Mouse (Mus musculus) cerebellum, adult 8-10 months (tissue): ENCODE data around the gene Efcab12.
"Not testable (repeated sequence)": the region's sequence is repeated elsewhere in the genome, so short reads cannot be mapped to it uniquely, and the experiment has no call there.

ENCODE experiments used
- DNase-seq: peaks from one replicate; pipeline ENCODE4 v3.0.0; 2022

The Efcab12 gene

DNA sequence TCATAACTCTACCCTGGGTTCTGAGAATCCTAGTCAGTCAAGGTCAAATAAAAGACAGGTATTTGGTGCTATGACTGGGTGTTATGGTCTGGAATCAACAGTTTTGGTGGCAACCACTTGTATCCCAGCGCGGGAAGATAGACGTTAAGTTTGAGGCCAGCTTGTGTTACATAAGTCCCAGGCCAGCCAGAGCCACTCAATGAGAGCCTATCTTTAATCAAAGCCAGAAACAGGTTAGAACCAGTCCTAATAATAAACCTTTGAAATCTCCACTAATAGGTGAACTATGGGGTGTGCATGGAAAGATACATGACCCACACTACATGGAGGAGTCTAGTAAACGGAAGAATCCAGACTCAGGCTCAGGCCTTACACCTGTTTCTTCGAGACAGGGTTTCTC is 533 bp upstream of the Efcab12 start:
- DNase-seq = no peak

DNA sequence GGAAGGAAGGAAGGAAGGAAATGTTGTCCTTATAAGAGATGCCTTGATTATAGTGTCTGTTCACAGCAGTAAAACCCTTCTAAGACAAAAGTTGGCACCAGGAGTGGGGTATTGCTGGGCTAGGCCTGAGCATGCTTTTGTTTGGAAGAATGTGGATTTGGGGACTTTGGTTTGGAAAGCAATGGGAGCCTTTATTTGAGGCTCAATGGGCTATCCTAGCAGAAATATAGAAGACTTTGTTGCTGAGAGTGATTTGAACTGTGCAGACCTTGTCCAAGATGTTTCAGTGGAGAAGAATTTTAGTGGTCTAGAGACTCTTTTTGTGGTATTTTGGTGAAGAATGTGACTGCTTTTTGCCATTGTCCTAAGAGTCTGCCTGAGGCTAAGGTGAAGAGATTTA is 4.4 kb downstream of the Efcab12 start:
- no peak for DNase-seq

DNA sequence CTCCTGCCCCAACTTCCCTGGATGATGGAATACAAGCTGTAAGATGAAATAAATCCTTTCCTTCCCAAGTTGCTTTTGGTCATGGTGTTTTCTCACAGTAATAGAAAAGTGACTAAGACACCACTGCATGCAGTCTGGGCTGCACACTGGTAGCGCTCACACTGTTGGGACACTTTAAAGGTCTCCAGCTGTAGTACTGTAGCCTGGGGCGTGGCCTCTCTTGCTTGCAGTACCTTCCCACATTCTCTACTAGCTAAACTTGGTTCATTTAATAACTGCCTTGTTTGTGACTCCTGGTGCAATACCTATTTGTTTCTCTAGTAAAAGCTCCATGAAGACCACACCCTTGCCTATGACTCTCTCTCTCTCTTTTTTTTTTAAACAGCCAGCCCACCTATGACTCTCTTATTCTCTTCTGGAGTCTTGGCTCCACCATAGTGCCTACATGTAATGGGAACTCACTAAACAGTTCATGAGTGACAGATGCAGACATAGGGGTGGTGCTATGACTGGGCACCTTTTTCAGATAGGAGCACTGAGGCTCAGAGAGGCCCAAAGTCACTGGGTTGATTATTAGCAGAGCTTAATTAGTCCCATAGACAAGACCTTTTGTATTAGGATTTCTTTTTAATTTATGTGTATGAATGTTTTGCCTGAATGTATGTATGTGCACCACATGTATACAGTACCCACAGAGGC is 5.9 kb downstream of the Efcab12 start:
- no peak for DNase-seq

DNA sequence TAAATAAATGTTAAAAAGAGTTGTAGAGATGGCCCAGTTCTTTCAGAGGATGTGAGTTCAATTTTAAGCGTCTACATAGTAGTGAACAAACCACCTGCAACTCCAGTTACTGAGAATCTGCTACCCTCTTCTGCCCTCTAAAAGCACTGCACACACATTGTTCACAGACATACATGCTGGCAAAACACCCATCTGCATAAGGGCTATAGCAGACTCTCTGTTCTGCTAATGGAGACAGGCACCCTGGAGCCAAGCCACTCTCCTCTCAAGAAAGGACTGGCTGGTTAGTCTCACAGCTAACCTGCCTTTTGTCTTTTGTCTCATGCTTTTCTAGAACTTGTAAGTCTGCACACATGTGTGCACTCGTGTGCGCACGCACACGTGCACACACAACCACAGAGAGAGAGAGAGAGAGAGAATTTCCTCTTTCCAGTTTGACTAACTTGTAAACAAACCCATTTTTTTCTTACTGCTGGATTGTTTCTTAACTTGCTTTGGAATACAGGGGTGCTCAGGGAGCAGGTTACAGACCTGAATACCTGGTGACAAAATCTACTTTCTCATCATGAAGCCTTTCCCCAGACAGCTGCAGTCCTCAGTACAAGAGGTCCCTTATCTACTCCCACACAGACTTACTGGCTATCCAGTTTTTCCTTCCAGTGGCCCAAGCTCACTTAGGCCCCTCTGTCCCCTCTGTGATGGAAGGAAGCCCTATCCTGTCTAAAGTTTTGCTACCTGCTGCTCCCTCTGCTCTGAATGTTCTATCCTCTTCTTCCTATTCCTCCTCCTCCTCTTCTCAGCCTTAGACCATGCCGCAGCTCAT is 7.2 kb downstream of the Efcab12 start:
- no peak for DNase-seq

DNA sequence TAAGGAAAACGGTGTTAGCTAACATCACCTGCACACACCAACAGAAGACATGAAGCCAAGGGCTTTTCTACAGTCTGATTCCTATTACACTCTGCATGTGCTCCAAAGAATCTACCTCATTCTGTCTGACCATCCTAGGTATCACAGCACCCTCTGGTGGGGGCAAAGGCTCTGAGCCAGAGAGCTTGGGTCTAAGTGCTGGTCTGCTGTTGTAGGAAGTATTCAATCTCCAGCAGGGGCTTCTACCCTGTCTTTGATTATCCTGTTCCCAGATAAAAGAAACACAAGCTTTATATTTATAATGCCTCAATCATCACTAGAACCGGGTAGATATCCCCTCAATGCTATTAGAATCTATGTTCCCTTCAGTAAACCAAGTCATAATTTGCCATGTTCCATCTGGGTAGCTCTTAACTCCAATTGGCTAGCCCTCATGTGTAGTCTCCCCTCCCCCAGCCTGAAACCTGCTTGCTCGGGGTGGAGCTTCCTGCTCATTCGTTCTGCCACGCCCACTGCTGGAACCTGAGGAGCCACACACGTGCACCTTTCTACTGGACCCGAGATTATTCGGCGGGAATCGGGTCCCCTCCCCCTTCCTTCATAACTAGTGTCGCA is 14.3 kb downstream of the Efcab12 start:
- DNase-seq = not testable (repeated sequence)

DNA sequence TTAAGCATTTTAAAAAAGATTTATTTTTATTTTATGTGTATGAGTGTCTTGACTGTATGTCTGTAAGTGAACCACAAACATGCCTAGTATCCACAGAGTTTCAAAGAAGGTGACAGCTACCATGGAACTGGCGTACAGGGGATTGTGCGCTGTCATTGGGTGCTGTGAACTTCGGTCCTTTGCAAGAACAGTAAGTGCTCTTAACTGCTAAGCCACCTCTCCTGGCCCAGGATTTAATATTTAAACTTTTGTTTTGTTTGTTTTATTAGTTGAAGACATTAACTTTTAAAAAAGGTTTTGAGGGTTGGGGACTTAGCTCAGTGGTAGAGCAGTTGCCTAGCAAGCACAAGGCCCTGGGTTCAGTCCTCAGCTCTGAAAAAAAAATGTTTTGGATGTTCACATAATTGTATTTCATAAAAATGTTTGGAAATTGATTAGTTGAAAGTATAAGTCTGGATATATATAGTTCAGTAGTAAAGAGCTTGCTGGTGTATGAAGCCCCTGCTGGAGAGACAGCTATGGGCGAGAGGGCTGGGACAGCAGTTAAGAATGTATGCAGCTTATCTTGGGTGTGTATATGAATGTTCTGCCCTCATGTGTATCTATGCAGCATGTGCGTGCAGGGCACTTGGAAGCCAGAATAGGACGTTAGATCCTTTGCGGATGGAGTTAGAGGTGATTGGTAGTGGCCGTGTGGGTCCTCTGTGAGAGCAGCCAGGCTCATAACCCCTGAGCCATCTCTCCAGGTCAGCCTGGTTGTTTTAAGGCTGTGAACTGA is 16.8 kb downstream of the Efcab12 start:
- DNase-seq = no peak

DNA sequence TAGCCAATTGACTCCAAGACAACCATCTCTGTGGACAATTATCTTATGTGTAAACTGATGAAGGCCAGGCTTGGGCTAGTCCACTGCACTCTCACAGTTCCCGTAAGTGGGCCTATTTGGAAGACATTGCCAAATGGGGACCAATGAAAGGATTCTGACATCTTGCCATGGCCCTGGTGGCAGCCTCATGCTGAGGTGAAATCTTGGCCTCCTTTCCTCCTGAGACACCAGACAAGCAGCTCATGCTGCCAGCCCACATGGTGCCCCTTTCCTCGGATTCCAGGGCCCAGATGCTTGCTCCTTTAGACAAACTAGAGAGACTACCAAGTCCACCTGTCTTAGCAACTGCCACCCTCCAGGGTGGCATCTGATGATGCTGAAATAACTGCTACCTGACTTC is 20.1 kb downstream of the Efcab12 start:
- DNase-seq = no peak

DNA sequence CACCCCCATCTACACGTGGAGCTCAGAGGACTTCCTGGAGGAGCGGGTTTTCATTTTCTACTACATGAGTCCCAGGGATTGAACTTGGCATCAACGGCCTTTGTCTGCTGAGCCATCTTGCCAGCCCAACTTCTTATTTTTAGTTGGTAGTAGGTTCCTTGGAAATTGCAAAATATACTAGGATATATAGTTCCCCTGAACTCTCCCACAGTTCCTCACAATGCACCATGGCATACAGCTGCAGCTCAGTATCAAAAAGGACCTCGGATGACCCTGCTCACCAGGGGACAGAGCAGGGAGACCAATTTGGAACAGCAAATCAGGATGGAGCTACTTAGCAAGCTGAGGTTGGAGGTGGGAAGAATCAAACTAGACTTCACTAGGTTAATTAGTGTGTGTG is 23.2 kb downstream of the Efcab12 start:
- DNase-seq = no peak

DNA sequence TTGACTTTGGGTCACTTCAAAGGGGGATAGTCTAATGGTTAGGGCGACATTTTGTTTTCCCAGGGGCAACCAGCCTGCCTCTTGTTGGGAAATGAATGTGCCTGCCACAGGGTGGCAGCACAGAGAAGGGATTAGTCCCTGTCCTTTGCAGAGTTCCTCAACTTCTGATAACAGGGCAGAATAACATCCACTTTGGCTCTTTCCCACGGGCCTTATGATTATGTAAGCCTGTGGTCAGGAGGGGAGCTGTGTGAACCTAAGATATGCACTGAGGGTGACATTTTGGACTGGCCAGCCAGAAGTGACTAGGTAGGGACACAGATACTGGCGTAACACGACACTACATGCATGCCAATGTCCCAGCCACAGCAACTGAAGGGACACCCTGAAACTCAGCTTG is 24.1 kb downstream of the Efcab12 start:
- no peak for DNase-seq

DNA sequence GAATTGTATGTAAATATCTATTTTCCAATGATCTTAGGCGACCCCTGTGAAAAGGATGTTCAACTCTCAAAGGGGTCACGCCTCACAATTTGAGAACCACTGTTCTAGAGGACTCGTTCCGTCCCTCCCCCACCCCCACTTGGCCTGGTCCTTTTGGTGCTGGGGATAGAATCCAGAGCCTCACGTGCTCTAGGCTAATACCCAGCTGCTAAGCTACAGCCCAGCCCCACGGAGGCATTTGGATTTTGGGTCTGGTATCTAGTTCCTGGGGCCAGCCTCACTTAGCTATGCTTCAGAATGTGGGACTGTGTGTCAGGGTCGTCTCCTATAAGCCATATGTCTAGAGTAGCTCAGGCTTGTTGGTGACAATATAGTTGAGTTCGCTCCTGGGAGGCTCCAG is 26.6 kb downstream of the Efcab12 start:
- no peak for DNase-seq

DNA sequence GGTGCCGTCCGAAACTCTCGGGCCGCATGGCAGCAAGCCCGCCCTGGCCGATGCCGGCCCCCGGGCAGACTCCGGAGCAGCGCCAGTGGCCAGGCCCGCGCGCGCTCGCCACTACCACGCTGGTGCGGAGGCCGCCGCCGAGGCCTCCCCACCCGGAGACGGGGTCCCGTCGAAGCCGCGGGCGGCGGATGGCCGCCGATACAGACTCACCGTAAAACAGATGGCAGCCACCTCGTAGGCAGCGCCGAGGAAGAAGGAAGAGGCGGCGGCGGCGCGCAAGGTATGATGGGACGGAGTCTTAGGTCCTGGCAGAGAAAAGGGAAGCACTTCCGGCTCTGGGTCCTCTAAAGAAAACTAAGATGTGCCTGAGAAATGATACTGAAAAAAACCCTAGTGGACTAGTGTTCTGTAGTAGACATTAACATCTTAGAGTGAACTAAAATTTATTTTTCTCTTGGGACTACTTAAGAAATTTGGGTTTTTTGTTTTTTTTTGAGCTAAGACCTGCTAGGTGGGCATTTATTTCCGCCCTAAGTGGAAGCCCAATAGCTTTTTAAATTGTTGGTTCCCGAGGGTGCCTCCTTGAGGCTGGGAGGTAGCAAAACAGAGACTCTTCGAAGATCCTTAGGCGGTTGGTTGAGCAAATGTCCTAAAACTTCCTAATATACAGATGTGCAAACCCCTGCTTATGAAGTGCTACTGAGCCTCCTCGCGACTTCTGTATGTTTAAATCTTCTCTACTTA is 29.6 kb downstream of the Efcab12 start, which contains the start of gene Rpl32:
TSS of gene Rpl32 (minus strand) at position 260 of the 744 bp plus-strand sequence.
- peak; percentile 85 for DNase-seq

DNA sequence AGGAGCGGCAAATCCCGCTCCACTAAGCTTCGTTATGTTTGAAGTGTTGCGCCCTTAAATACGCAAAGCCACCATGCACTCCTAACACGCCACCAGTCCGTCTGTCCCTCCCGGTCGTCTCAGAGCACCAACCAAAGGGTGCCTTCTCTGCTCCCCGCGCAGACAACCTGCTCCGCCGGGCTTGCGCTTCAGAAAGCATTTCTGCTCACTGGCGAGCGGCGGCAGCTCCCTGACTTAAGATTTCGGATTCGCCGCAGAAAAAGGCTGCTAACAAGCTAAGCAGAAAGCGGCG is 30.1 kb downstream of the Efcab12 start:
- DNase-seq = no peak

DNA sequence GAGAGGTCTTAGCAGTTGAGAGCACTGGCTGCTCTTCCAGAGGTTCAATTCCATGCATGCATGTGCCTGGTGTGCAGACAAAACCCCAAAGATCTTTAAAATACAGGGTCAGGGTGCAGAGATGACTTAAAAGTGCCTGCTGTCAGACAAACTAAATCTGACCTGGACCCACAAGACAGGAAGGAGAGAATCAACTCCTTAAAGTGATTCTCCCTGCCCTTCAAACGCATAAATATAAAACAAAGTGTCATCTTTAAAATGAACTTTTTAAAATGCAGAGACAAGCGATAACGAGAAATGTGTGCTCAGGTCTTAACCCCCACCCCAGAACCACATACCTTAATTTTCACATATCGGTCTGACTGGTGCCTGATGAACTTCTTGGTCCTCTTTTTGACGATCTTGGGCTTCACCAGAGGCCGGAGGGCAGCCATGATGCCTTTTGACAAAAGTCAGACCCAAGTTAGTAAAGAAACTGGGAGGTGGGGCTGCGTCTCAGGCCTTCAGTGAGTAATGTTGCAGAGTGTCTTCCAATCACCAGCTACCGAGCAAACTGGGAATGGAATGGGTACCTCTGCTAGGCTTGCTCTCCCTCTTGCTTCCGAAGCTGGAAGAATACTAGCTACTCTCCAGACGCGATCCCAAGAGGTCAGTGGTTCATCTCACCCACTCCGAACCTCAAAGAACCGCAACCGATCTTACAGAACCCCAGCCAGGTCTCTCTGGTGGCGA is 30.6 kb downstream of the Efcab12 start:
- DNase-seq = no peak

DNA sequence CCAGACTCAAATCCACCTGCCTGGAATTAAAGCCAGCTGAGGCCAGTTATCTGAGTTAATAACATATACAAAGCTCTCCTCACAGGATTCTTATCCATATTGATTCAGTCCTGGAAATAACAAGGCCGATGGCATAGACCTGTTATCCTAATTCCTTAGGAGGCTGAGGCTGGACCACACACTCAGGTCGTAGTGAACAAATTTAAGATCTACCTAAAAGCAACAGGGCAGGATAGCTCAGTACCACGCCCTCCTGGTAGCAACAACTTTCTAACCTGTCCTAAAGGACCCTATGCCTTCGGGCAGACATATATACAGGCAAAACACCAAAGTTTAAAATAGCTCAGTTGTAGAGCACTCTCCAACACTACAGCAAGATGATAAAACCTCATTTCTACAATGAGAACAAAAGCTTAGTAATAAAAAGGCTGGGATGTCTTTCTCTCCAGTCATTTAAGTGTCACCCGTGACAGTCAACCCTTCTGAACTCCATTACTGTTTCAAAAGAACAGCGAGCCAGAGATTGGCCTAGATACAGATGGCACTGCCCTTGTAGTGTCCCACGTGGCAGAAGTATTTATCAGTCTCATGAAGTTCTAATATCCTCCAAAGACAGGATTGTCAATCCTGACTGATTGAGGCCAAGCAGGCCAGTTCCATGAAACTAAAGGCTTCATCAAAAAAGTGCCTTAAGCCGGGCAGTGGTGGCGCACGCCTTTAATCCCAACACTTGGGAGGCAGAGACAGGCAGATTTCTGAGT is 33.6 kb downstream of the Efcab12 start:
- no peak for DNase-seq

DNA sequence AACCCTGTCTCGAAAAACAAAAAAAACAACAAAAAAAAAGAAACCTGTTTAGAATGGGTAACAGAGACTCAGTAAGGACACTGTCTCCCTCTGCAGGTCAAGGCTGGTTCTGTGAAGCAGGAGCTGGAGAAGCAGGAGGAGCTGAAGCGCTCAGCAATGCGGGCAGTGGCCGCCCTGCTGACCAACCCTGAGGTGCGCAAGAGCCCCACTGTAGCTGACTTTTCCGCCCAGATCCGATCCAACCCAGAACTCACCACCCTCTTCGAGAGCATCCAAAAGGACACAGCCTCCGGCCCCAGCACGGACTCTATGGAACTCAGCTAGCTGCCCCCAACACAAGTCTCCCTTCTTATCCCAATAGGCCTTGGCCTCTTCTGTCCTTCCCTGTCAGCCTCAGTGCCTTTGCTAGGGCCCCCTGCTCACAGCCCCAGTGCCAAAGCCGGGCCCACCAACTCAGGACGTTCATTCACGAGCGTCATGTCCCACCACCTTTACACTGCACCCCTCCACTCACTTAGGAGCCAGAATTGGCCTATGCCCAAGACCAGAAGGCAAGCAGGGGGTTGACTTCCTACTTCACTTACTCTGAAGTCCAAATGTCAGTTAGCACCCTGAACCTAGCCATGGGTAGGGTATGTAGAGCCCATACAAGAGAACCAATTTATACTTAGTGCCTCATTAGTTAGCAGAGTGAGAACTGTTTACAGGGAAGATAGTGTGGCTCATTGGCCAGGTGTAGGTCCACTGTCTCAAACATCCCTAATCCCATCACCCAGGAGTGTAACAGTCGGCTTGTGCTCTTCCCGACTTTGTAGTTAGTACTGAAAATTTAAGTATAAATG is 34.5 kb downstream of the Efcab12 start:
- DNase-seq = peak; percentile 67

DNA sequence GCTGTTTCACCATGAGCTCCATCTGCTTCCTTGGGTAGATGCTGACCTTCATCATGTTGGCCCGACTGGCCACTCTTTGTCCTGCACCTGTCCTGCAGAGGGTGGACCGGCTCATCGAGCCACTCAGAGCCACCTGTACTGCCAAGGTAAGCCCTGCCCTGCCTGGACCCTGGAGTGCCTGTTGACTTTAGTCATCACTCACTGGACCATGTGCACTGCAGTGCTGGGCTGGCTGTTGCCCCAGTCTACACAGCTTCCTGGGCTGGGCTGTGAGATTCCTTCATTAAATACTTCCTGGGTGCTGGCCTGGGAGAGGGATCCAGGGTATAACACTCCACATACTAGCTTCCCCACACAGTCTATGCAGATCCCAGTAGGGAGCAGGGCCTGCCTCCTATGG is 36.4 kb downstream of the Efcab12 start:
- DNase-seq = no peak

DNA sequence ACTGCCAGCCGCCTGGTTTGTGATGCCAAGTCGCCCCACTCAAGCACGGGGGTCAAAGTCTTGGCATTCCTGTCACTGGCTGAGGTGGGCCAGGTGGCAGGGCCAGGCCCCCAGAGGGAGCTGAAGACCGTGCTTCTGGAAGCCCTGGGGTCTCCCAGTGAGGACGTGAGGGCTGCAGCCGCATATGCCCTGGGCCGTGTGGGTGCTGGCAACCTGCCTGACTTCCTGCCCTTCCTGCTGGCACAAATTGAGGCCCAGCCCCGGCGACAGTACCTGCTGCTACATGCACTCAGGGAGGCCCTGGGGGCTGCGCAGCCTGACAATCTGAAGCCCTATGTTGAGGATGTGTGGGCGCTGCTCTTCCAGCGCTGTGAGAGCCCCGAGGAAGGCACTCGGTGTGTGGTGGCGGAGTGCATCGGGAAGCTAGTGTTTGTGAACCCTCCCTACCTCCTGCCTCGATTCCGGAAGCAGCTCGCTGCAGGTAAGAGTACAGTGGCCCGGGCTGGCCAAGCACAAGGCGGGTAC is 45.5 kb downstream of the Efcab12 start:
- DNase-seq = no peak

DNA sequence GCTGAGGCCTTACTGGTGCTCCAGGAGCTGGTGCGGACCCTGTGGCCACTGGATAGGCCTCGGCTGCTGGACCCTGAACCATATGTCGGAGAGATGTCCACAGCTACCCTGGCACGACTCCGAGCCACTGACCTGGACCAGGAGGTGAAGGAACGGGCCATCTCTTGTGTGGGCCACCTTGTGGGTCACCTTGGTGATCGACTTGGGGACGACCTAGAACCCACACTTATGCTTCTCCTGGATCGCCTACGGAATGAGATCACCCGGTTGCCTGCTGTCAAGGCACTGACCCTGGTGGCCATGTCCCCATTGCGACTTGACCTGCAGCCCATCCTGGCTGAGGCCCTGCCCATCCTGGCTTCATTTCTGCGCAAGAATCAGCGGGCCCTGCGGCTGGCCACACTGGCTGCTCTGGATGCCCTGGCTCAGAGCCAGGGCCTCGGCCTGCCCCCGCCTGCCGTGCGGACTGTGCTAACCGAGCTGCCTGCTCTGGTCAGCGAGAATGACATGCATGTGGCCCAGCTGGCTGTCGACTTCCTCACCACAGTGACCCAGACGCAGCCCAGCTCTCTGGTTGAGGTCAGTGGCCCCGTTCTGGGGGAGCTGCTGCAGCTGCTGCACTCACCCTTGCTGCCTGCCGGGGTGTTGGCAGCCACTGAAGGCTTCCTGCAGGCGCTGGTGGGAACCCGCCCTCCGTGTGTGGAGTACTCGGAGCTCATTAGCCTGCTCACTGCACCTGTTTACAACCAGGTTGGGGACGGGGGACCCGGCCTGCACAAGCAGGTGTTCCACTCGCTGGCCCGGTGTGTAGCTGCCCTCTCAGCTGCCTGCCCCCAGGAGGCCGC is 46.1 kb downstream of the Efcab12 start:
- peak; percentile 74 for DNase-seq

DNA sequence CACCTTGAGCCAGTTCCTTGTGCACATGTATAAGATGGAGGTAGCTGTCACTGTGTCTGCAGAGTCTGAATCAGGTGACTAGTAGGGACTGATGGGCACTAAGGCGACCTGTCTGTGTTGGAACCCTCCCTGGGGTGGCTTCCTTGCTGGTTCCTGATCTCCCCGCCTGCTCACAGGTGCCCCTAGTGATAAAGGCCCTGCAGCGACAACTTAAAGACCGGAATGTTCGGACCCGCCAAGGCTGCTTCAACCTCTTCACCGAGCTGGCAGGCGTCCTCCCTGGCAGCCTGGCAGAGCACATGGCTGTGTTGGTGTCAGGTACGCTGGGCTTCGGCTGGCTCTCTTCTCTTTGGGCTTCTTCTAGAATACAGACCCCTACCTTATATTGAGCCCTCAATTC is 47.2 kb downstream of the Efcab12 start:
- no peak for DNase-seq
